Mouse (Mus musculus): ENCODE data around the gene I830077J02Rik.

DNA sequence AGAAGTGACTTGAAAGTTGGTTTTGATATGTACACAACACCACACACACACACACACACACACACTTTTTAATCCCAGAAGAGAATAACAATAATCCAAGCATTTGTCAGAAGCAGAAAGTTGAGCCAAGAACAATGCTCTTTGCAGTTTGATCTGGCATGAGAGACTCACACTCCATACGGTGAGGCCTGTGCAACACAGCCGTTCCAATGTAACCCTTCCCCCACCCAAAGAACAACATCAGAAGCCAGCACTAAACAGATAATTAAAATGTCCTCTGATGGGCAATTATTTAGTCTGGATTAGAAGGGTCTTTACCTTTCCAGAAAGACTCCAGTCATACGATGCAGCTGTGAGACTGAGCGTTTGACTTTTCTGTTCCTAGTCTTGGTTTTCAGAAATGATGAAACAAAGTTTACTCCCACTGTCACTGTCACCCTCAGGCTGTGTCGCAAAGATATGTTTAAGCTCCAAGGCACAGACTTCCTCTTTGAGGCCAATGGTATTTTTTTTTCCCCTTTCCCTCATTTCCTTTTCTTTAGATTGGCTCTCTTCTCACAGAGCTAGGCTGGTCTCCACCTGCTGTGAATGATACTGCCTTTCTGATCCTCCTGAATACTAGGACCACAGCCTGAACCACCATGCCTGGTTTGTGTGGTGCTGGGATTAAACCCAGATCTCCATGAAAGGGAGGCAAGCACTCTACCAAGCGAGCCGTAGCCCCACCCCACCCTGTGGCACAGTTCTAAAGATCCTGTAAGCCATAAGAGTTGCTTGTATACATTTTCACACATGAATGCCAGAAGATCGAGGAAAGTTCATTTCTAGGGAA, at the start of gene I830077J02Rik:
- TF ChIP-seq EP300 (IDR thresholded peaks at IDR 0.05; ENCODE audit: insufficient read depth, low read depth, low read length) (no peak), POLR2A (IDR thresholded peaks at IDR 0.05; ENCODE audit: insufficient read depth, low read depth, low read length) (no peak)
